Mouse (Mus musculus) stomach, embryonic 16.5 days (tissue): Measurements from ENCODE around the gene Cerkl. TPM values are rescaled to one million over a fixed set of nuclear protein-coding genes. Genes with fewer than 3 reads are reported as not detected.

Experiments used
- ATAC-seq: fragments of 200-750 bp; cut with Nextera tagmentation; 2 replicates; pipeline ENCODE4 v1.8.0; 2017; ENCODE audit warnings: moderate number of reproducible peaks, moderate TSS enrichment; ENCODE audit not compliant: insufficient read depth, low FRiP score
- H3K27ac ChIP-seq: fragments of 300-500 bp; sonication (generic); 2 replicates; pipeline ENCODE4 v1.5.1; 2014; ENCODE audit warnings: low read length
- H3K27me3 ChIP-seq: fragments of 300-500 bp; sonication (generic); 2 replicates; pipeline ENCODE4 v1.6.1; 2014; ENCODE audit warnings: low read length, control low read depth, mixed read lengths; ENCODE audit not compliant: control insufficient read depth, insufficient read depth
- H3K36me3 ChIP-seq: fragments of 300-500 bp; sonication (generic); 2 replicates; pipeline ENCODE4 v1.6.1; 2014; ENCODE audit warnings: low read length; ENCODE audit not compliant: control insufficient read depth, insufficient read depth
- H3K4me1 ChIP-seq: fragments of 300-500 bp; sonication (generic); 2 replicates; pipeline ENCODE4 v1.6.1; 2014; ENCODE audit warnings: low read length, control low read depth, mixed read lengths; ENCODE audit not compliant: control insufficient read depth, insufficient read depth
- H3K4me2 ChIP-seq: fragments of 300-500 bp; sonication (generic); 2 replicates; pipeline ENCODE4 v1.6.1; 2014; ENCODE audit warnings: low read depth, low read length, mixed read lengths
- H3K4me3 ChIP-seq: fragments of 300-500 bp; sonication (generic); replicated peaks from 2 replicates; pipeline ENCODE4 v1.5.1; 2014; ENCODE audit warnings: mild to moderate bottlenecking, low read length
- H3K9ac ChIP-seq: fragments of 300-500 bp; sonication (generic); 2 replicates; pipeline ENCODE4 v1.6.1; 2014; ENCODE audit warnings: low read length
- H3K9me3 ChIP-seq: fragments of 300-500 bp; sonication (generic); replicated peaks from 2 replicates; pipeline ENCODE4 v1.6.1; 2016; ENCODE audit warnings: low read length, control low read depth; ENCODE audit not compliant: control insufficient read depth
- WGBS: fragments of 180-500 bp; shearing (Covaris S2); extraction: QIAGEN DNeasy Blood & Tissue Kit; methylation state at CpG from one replicate; pipeline ENCODE4 v1.1.7; 2014; 5-methylcytosine and 5-hydroxymethylcytosine counted together
- polyA plus RNA-seq: library from polyadenylated mRNA; unstranded; fragments of >200 nt; fragmentation: Nextera tagmentation; extraction: Ambion mirVana; gene quantifications from 2 replicates; pipeline ENCODE4 v1.2.1, GENCODE M21; 2015

The Cerkl gene
- polyA plus RNA-seq, result 1.5 and 1.7 TPM in 2 replicates

GRCm38 (mm10) chr2:79456575-79457349 is at the start of gene Cerkl, which contains the start of gene Neurod1:
Cerkl (minus strand) TSS chr2:79456785.
Neurod1 (minus strand) TSS chr2:79456751.
- 0 out of 2 replicates have a peak, but pooled peaks cover 3% of the 10 kb centered on the region for H3K4me1 ChIP-seq
- H3K9ac ChIP-seq, result no peak within 1 kb of the TSS
- H3K4me3 ChIP-seq, result peak within 1 kb of the TSS; percentile 37
- H3K27me3 ChIP-seq, result peaks cover 74% of the 10 kb centered on the region
- no peak within 1 kb of the TSS for H3K27ac ChIP-seq
- WGBS, result 1% methylated on average over 42 of the region's 42 CpGs
- peak within 1 kb of the TSS; percentile 58 for H3K4me2 ChIP-seq
- H3K36me3 ChIP-seq, result no peaks in the 10 kb centered on the region
- ATAC-seq, result no peak
- H3K9me3 ChIP-seq, result no peaks in the 10 kb centered on the region

- Histone ChIP-seq H3K27ac (no peak overlapping the region), H3K4me3 (no peak overlapping the region), H3K36me3 (no peaks in the 10 kb centered on the region), H3K4me2 (no peak overlapping the region), H3K27me3 (no peaks in the 10 kb centered on the region), H3K4me1 (no peaks in the 10 kb centered on the region), H3K9ac (no peak overlapping the region), H3K9me3 (no peaks in the 10 kb centered on the region)
- peak; percentile 53; the same call in 1 of the 2 replicates for ATAC-seq
- 24% methylated on average over 10 of the region's 10 CpGs for WGBS
Observed at GRCm38 (mm10) chr2:79498990-79499755, 42.6 kb upstream of the Cerkl start.

- Histone ChIP-seq H3K4me1 (no peaks in the 10 kb centered on the region), H3K36me3 (no peaks in the 10 kb centered on the region), H3K9me3 (no peaks in the 10 kb centered on the region), H3K27me3 (no peaks in the 10 kb centered on the region), H3K9ac (no peak overlapping the region), H3K4me3 (no peak overlapping the region), H3K27ac (no peak overlapping the region), H3K4me2 (no peak overlapping the region)
- 76% methylated on average over 3 of the region's 3 CpGs for WGBS
- ATAC-seq, result no peak
Observed at GRCm38 (mm10) chr2:79485127-79485526, 28.5 kb upstream of the Cerkl start.

- Histone ChIP-seq H3K9me3 (no peaks in the 10 kb centered on the region), H3K9ac (no peak overlapping the region), H3K4me2 (no peak overlapping the region), H3K36me3 (no peaks in the 10 kb centered on the region), H3K4me3 (no peak overlapping the region), H3K4me1 (no peaks in the 10 kb centered on the region), H3K27me3 (no peaks in the 10 kb centered on the region), H3K27ac (no peak overlapping the region)
- 89% methylated on average over 2 of the region's 2 CpGs for WGBS
- ATAC-seq, result no peak
Observed at GRCm38 (mm10) chr2:79482511-79482910, 25.9 kb upstream of the Cerkl start.

- no peak overlapping the region for H3K27ac ChIP-seq
- no peaks in the 10 kb centered on the region for H3K4me1 ChIP-seq
- 79% methylated on average over 4 of the region's 4 CpGs for WGBS
- H3K4me2 ChIP-seq, result no peak overlapping the region
- H3K36me3 ChIP-seq, result no peaks in the 10 kb centered on the region
- H3K9ac ChIP-seq, result no peak overlapping the region
- ATAC-seq, result no peak
- H3K4me3 ChIP-seq, result no peak overlapping the region
- H3K9me3 ChIP-seq, result no peaks in the 10 kb centered on the region
- peaks cover 43% of the 10 kb centered on the region for H3K27me3 ChIP-seq
Observed at GRCm38 (mm10) chr2:79462411-79462810, 5.8 kb upstream of the Cerkl start.

GRCm38 (mm10) chr2:79461861-79462260 is 5.3 kb upstream of the Cerkl start:
- no peak overlapping the region for H3K4me3 ChIP-seq
- peaks cover 48% of the 10 kb centered on the region for H3K27me3 ChIP-seq
- ATAC-seq, result no peak
- no peaks in the 10 kb centered on the region for H3K4me1 ChIP-seq
- H3K9me3 ChIP-seq, result no peaks in the 10 kb centered on the region
- WGBS, result 78% methylated on average over 2 of the region's 2 CpGs
- no peak overlapping the region for H3K27ac ChIP-seq
- H3K36me3 ChIP-seq, result no peaks in the 10 kb centered on the region
- H3K4me2 ChIP-seq, result no peak overlapping the region
- H3K9ac ChIP-seq, result no peak overlapping the region

- H3K4me1 ChIP-seq, result no peaks in the 10 kb centered on the region
- no peaks in the 10 kb centered on the region for H3K36me3 ChIP-seq
- no peak overlapping the region for H3K4me2 ChIP-seq
- ATAC-seq, result no peak
- no peaks in the 10 kb centered on the region for H3K9me3 ChIP-seq
- no peak overlapping the region for H3K4me3 ChIP-seq
- 2% methylated on average over 2 of the region's 2 CpGs for WGBS
- H3K27me3 ChIP-seq, result peaks cover 61% of the 10 kb centered on the region
- H3K9ac ChIP-seq, result no peak overlapping the region
- no peak overlapping the region for H3K27ac ChIP-seq
Observed at GRCm38 (mm10) chr2:79460586-79460985, 4.0 kb upstream of the Cerkl start.

- no peak for ATAC-seq
- 9% methylated on average over 14 of the region's 14 CpGs for WGBS
- no peak overlapping the region for H3K4me2 ChIP-seq
- H3K4me3 ChIP-seq, result no peak overlapping the region
- no peaks in the 10 kb centered on the region for H3K36me3 ChIP-seq
- H3K4me1 ChIP-seq, result no peaks in the 10 kb centered on the region
- no peak overlapping the region for H3K27ac ChIP-seq
- H3K27me3 ChIP-seq, result peaks cover 66% of the 10 kb centered on the region
- H3K9me3 ChIP-seq, result no peaks in the 10 kb centered on the region
- no peak overlapping the region for H3K9ac ChIP-seq
Observed at GRCm38 (mm10) chr2:79460107-79460506, 3.5 kb upstream of the Cerkl start.
